Comparison of ENCODE assay signal across 12 mouse cellular contexts in the genomic region with DNA sequence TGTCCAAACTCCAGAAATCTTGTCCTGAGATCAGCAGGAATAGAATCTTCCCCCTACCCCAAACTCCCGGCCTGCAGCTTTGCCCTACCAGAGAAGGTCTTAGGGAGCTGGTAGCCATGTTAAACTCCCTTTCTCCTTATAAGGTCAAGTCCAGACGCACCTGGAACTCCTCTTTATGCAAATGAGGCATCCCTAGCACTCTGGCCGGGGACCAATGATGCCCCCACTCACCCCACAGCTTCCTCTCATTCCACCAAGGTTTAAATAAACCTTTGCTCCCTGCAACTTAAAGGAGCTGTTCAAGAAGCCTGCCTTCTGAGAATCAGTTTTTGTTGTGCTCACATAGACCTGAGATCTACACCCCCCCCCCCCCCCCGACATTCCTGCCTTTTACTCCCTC.
"Had no signal": no experiment of that assay in that cellular context is flagged by ENCODE, and none has a peak within 500 bp of the region (broad histone marks: within the 10 kb centered on the region; RNA-seq: fewer than 3 reads in every experiment).

No protein-coding gene starts in this region.

- H3K4me1 ChIP-seq: midbrain, embryonic 13.5 days; midbrain, embryonic 15.5 days; neural tube, embryonic 12.5 days had no signal

- H3K27ac ChIP-seq: midbrain, embryonic 13.5 days; midbrain, embryonic 15.5 days; neural tube, embryonic 12.5 days had no signal

- ATAC-seq: midbrain, embryonic 13.5 days; midbrain, embryonic 15.5 days had no signal

- H3K9me3 ChIP-seq: midbrain, embryonic 13.5 days; midbrain, embryonic 15.5 days; neural tube, embryonic 12.5 days had no signal

- H3K9ac ChIP-seq: lung, embryonic 14.5 days; midbrain, embryonic 13.5 days; midbrain, embryonic 15.5 days; neural tube, embryonic 12.5 days had no signal

- H3K36me3 ChIP-seq: midbrain, embryonic 13.5 days; midbrain, embryonic 15.5 days; neural tube, embryonic 12.5 days had no signal

- DNase-seq: lung, adult 18-20 months; lung, embryonic 14.5 days; lung, postnatal 14 days; lung, postnatal 36 days; right cerebral cortex, postnatal 14 days; thymus, adult 18-20 months; thymus, postnatal 14 days; thymus, postnatal 36 days had no signal

- H3K4me2 ChIP-seq: lung, embryonic 14.5 days; midbrain, embryonic 11.5 days; midbrain, embryonic 13.5 days; midbrain, embryonic 15.5 days; neural tube, embryonic 12.5 days had no signal

- H3K27me3 ChIP-seq: midbrain, embryonic 13.5 days; midbrain, embryonic 15.5 days; neural tube, embryonic 12.5 days had no signal

- H3K4me3 ChIP-seq: midbrain, embryonic 13.5 days; midbrain, embryonic 15.5 days; neural tube, embryonic 12.5 days had no signal
